Mouse (Mus musculus) MEL (cell line): ENCODE data around the gene Scn3b. TPM values are rescaled to one million over a fixed set of nuclear protein-coding genes. Genes with fewer than 3 reads are reported as not detected.

Experiments
- DNase-seq: peaks from one replicate; pipeline ENCODE4 v3.0.0; 2011; ENCODE audit warnings: low read depth, low spot score
- H3K27ac ChIP-seq: 2 replicates; pipeline ENCODE4 v1.5.1; 2012; ENCODE audit warnings: low read depth, mild to moderate bottlenecking, control low read depth, low read length, moderate library complexity; ENCODE audit not compliant: control insufficient read depth
- H3K27me3 ChIP-seq, 2 experiments: fragments of 150-350 bp in 1 of 2; sonication (generic) in 1 of 2; 2 replicates each; pipeline ENCODE4 v1.6.1; 2012; ENCODE audit warnings: low read length in 2 of 2, mild to moderate bottlenecking in 2 of 2, improper control_type of control experiment in 1 of 2, moderate library complexity in 1 of 2; ENCODE audit not compliant: insufficient read depth in 2 of 2, control insufficient read depth in 1 of 2
- H3K36me3 ChIP-seq, 2 experiments: 2 replicates each; pipeline ENCODE4 v1.6.1; 2012 to 2014; ENCODE audit warnings: low read length in 2 of 2, improper control_type of control experiment in 1 of 2, inconsistent platforms in 1 of 2, mild to moderate bottlenecking in 1 of 2; ENCODE audit not compliant: insufficient read depth in 2 of 2, control insufficient read depth in 1 of 2
- H3K4me1 ChIP-seq, 2 experiments: fragments of 150-350 bp in 1 of 2; sonication (generic) in 1 of 2; 2 replicates each; pipeline ENCODE4 v1.6.1; 2012; ENCODE audit warnings: low read length in 2 of 2, improper control_type of control experiment in 1 of 2, mild to moderate bottlenecking in 1 of 2; ENCODE audit not compliant: insufficient read depth in 2 of 2, control insufficient read depth in 1 of 2
- H3K4me3 ChIP-seq, 2 experiments: fragments of 150-350 bp in 1 of 2; sonication (generic) in 1 of 2; 2 replicates each; pipeline ENCODE4 v1.5.1; 2012; ENCODE audit warnings: low read depth in 2 of 2, low read length in 2 of 2, mild to moderate bottlenecking in 2 of 2, moderate library complexity in 2 of 2, control low read depth in 1 of 2, improper control_type of control experiment in 1 of 2; ENCODE audit not compliant: control insufficient read depth in 1 of 2, insufficient read depth in 1 of 2
- H3K79me2 ChIP-seq: 2 replicates; pipeline ENCODE4 v1.6.1; 2012; ENCODE audit warnings: mild to moderate bottlenecking, low read length, moderate library complexity; ENCODE audit not compliant: control insufficient read depth, poor library complexity, insufficient read depth
- H3K9ac ChIP-seq: 2 replicates; pipeline ENCODE4 v1.6.1; 2012; ENCODE audit warnings: low read depth, mild to moderate bottlenecking, control low read depth, low read length, moderate library complexity; ENCODE audit not compliant: control insufficient read depth, poor library complexity, severe bottlenecking
- H3K9me3 ChIP-seq: fragments of 150-350 bp; sonication (generic); replicated peaks from 2 replicates; pipeline ENCODE4 v1.6.1; 2012; ENCODE audit warnings: mild to moderate bottlenecking, low read length, improper control_type of control experiment, moderate library complexity; ENCODE audit not compliant: insufficient read depth
- BHLHE40 ChIP-seq: IDR thresholded peaks from 2 replicates; pipeline ENCODE4 v1.6.1; 2012; ENCODE audit warnings: low read depth, mild to moderate bottlenecking, inconsistent platforms, low read length, improper control_type of control experiment, borderline replicate concordance
- CHD1 ChIP-seq: IDR thresholded peaks from 2 replicates; pipeline ENCODE4 v1.6.1; 2012; ENCODE audit warnings: low read depth, mild to moderate bottlenecking, inconsistent platforms, low read length, improper control_type of control experiment
- CTCF ChIP-seq, 3 experiments: IDR thresholded peaks in 2 of 3; conservative IDR thresholded peaks in 1 of 3; 2 replicates each; pipeline ENCODE4 v1.5.1; 2011 to 2012; ENCODE audit warnings: low read length in 3 of 3, low read depth in 2 of 3, mild to moderate bottlenecking in 2 of 3, improper control_type of control experiment in 1 of 3, inconsistent platforms in 1 of 3, mixed read lengths in 1 of 3, moderate library complexity in 1 of 3; ENCODE audit not compliant: control insufficient read depth in 1 of 3, insufficient read depth in 1 of 3, poor library complexity in 1 of 3, severe bottlenecking in 1 of 3
- E2F4 ChIP-seq: IDR thresholded peaks from 2 replicates; pipeline ENCODE4 v1.6.1; 2011; ENCODE audit warnings: low read depth, low read length, improper control_type of control experiment, borderline replicate concordance
- ELF1 ChIP-seq: IDR thresholded peaks from 2 replicates; pipeline ENCODE4 v1.6.1; 2014; ENCODE audit warnings: low read depth, mild to moderate bottlenecking, inconsistent platforms, low read length, improper control_type of control experiment, moderate library complexity
- ETS1 ChIP-seq: IDR thresholded peaks from 2 replicates; pipeline ENCODE4 v1.6.1; 2012; ENCODE audit warnings: low read depth, mild to moderate bottlenecking, inconsistent platforms, low read length, improper control_type of control experiment, moderate library complexity
- HCFC1 ChIP-seq: IDR thresholded peaks from 2 replicates; pipeline ENCODE4 v1.6.1; 2012; ENCODE audit warnings: low read depth, mild to moderate bottlenecking, inconsistent platforms, low read length, improper control_type of control experiment, moderate library complexity
- JUND ChIP-seq: IDR thresholded peaks from 2 replicates; pipeline ENCODE4 v1.6.1; 2011; ENCODE audit warnings: low read depth, mild to moderate bottlenecking, improper control_type of control experiment, low read length
- MAFK ChIP-seq: IDR thresholded peaks from 2 replicates; pipeline ENCODE4 v1.6.1; 2011; ENCODE audit warnings: low read depth, mild to moderate bottlenecking, low read length, improper control_type of control experiment, borderline replicate concordance
- MAX ChIP-seq: IDR thresholded peaks from 2 replicates; pipeline ENCODE4 v1.6.1; 2011; ENCODE audit warnings: low read length, improper control_type of control experiment
- MAZ ChIP-seq: IDR thresholded peaks from 2 replicates; pipeline ENCODE4 v1.6.1; 2012; ENCODE audit warnings: low read depth, mild to moderate bottlenecking, inconsistent platforms, low read length, improper control_type of control experiment
- MYC ChIP-seq: IDR thresholded peaks from 2 replicates; pipeline ENCODE4 v1.6.1; 2011; ENCODE audit warnings: low read depth, mild to moderate bottlenecking, low read length, improper control_type of control experiment, moderate library complexity
- NELFE ChIP-seq: IDR thresholded peaks from 2 replicates; pipeline ENCODE4 v1.6.1; 2011; ENCODE audit warnings: low read depth, low read length, improper control_type of control experiment
- POLR2AphosphoS5 ChIP-seq: IDR thresholded peaks from 2 replicates; pipeline ENCODE4 v1.6.1; 2012; ENCODE audit warnings: low read depth, borderline replicate concordance, mild to moderate bottlenecking, inconsistent platforms, low read length, moderate library complexity, mixed read lengths
- RAD21 ChIP-seq: IDR thresholded peaks from 2 replicates; pipeline ENCODE4 v1.6.1; 2011; ENCODE audit warnings: mild to moderate bottlenecking, low read depth, low read length, improper control_type of control experiment
- RCOR1 ChIP-seq: IDR thresholded peaks from 2 replicates; pipeline ENCODE4 v1.6.1; 2012; ENCODE audit warnings: low read depth, mild to moderate bottlenecking, inconsistent platforms, low read length, improper control_type of control experiment
- SMC3 ChIP-seq: IDR thresholded peaks from 2 replicates; pipeline ENCODE4 v1.6.1; 2011; ENCODE audit warnings: low read depth, low read length, improper control_type of control experiment
- TAL1 ChIP-seq: IDR thresholded peaks from 2 replicates; pipeline ENCODE4 v1.6.1; 2012; ENCODE audit warnings: mild to moderate bottlenecking, inconsistent platforms, low read length, moderate library complexity, mixed read lengths
- TBP ChIP-seq: IDR thresholded peaks from 2 replicates; pipeline ENCODE4 v1.8.0; 2011; ENCODE audit warnings: low read depth, low read length, improper control_type of control experiment
- TCF12 ChIP-seq: IDR thresholded peaks from 2 replicates; pipeline ENCODE4 v1.6.1; 2014; ENCODE audit warnings: low read depth, mild to moderate bottlenecking, inconsistent platforms, low read length, improper control_type of control experiment, moderate library complexity
- UBTF ChIP-seq: IDR thresholded peaks from 2 replicates; pipeline ENCODE4 v1.6.1; 2012; ENCODE audit warnings: low read depth, mild to moderate bottlenecking, inconsistent platforms, low read length, improper control_type of control experiment, moderate library complexity, borderline replicate concordance; ENCODE audit not compliant: insufficient read depth
- USF1 ChIP-seq: IDR thresholded peaks from 2 replicates; pipeline ENCODE4 v1.6.1; 2014; ENCODE audit warnings: low read depth, mild to moderate bottlenecking, inconsistent platforms, low read length, improper control_type of control experiment, moderate library complexity
- ZKSCAN1 ChIP-seq: IDR thresholded peaks from 2 replicates; pipeline ENCODE4 v1.6.1; 2012; ENCODE audit warnings: low read depth, mild to moderate bottlenecking, inconsistent platforms, low read length, improper control_type of control experiment, moderate library complexity
- polyA plus RNA-seq, 2 experiments: library from polyadenylated mRNA; stranded (reverse) in 1 of 2; unstranded in 1 of 2; fragments of >175 nt in 1 of 2; fragments of >200 nt in 1 of 2; gene quantifications; 2 replicates each; pipeline versions ENCODE4 v1.2.1 to v1.2.4; 2012; ENCODE audit warnings: low replicate concordance in 2 of 2, low read depth in 1 of 2; ENCODE audit not compliant: insufficient read length in 2 of 2, insufficient read depth in 1 of 2, missing spikeins in 1 of 2
- total RNA-seq: library from RNA; depleted of rRNA; stranded (reverse); fragments of 300-350 nt; gene quantifications from 2 replicates; pipeline ENCODE4 v1.2.3, GENCODE M21; 2012

Gene Scn3b
- total and polyA plus RNA-seq, 3 experiments = not detected

GRCm38 (mm10) chr9:40307311-40307710, 38.3 kb downstream of the Scn3b start:
- Histone ChIP-seq H3K9me3 (no peaks in the 10 kb centered on the region), H3K27ac (no peak overlapping the region), H3K79me2 (no peaks in the 10 kb centered on the region), H3K27me3 (no peaks in the 10 kb centered on the region), H3K4me1 (no peaks in the 10 kb centered on the region), H3K9ac (no peak overlapping the region), H3K4me3 (no peak overlapping the region), H3K36me3 (no peaks in the 10 kb centered on the region)
- DNase-seq = no peak
- TF ChIP-seq RCOR1 (no peak), HCFC1 (no peak), ELF1 (no peak), E2F4 (no peak), USF1 (no peak), UBTF (no peak), ZKSCAN1 (no peak), MYC (no peak), CHD1 (no peak), RAD21 (no peak), TAL1 (no peak), JUND (no peak), SMC3 (no peak), NELFE (no peak), POLR2AphosphoS5 (no peak), MAX (no peak), BHLHE40 (no peak), CTCF (IDR thresholded peaks at IDR 0.05 in 2 of 3, conservative IDR thresholded peaks at IDR 0.05 in 1 of 3; ENCODE audit: control insufficient read depth in 1 of 3, insufficient read depth in 1 of 3, low read depth in 2 of 3, low read length in 3 of 3, poor library complexity in 1 of 3, severe bottlenecking in 1 of 3) (no peak), MAFK (no peak)

- Histone ChIP-seq H3K4me3 (no peak overlapping the region), H3K4me1 (no peaks in the 10 kb centered on the region), H3K27ac (no peak overlapping the region), H3K36me3 (no peaks in the 10 kb centered on the region), H3K27me3 (no peaks in the 10 kb centered on the region), H3K9ac (no peak overlapping the region)
- no peak for TF ChIP-seq UBTF
- no peak for TF ChIP-seq MAZ
- TF ChIP-seq TBP = no peak
- no peak for TF ChIP-seq ETS1
- TF ChIP-seq SMC3 = no peak
- no peak for TF ChIP-seq TCF12
- TF ChIP-seq, all 39 proteins: peak for 0
- Histone ChIP-seq H3K79me2 (no peaks in the 10 kb centered on the region), H3K9me3 (no peaks in the 10 kb centered on the region)
- DNase-seq = no peak
These were observed 40.9 kb downstream of the Scn3b start for GRCm38 (mm10) chr9:40309876-40310275.
